Mouse (Mus musculus) testis, adult 2 months (tissue): ENCODE measurements around the gene Nfix.

Experiments
- CTCF ChIP-seq: fragments of 200-500 bp; IDR thresholded peaks from 2 replicates; pipeline ENCODE4 v1.5.1; 2012; ENCODE audit warnings: low read depth, mild to moderate bottlenecking, inconsistent platforms, low read length, moderate library complexity; ENCODE audit not compliant: control insufficient read depth, insufficient read depth, insufficient replicate concordance
- POLR2A ChIP-seq: fragments of 200-500 bp; IDR thresholded peaks from 2 replicates; pipeline ENCODE4 v1.6.1; 2012; ENCODE audit warnings: low read depth, mild to moderate bottlenecking, inconsistent platforms, low read length, moderate library complexity; ENCODE audit not compliant: control insufficient read depth

DNA sequence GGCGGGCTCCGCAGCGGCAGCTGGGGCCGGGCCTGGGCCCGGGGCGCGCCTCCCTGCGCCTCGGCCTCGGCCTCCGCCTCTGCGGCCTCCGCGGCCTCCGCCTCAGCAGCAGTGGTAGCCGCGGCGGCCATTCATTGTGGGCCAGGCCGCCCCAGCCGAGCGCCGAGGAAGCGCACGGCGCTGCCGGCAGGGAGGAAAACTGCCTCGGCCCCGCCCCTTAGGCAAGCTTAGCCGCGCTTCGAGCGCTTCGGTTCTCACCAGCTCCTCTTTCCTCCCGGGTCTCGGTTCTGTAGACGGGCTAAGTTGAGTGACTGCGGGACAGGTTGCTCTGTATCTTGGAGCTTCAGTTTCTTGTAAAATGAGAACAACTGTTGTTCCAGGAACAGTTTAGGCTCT is 112.4 kb downstream of the Nfix start, which contains the start of gene Nacc1:
- TF ChIP-seq CTCF (no peak), POLR2A (peak; percentile 77)
